Mouse (Mus musculus): Measurements from ENCODE around the gene Ly6g6e. TPM values are rescaled to one million over a fixed set of nuclear protein-coding genes. Genes with fewer than 3 reads are reported as not detected.
"Not testable (repeated sequence)": the region's sequence is repeated elsewhere in the genome, so short reads cannot be mapped to it uniquely, and the experiment has no call there.

The Ly6g6e gene
- total RNA-seq (2021), result 1 to 10 TPM; 2.4 to 2.7 TPM

DNA sequence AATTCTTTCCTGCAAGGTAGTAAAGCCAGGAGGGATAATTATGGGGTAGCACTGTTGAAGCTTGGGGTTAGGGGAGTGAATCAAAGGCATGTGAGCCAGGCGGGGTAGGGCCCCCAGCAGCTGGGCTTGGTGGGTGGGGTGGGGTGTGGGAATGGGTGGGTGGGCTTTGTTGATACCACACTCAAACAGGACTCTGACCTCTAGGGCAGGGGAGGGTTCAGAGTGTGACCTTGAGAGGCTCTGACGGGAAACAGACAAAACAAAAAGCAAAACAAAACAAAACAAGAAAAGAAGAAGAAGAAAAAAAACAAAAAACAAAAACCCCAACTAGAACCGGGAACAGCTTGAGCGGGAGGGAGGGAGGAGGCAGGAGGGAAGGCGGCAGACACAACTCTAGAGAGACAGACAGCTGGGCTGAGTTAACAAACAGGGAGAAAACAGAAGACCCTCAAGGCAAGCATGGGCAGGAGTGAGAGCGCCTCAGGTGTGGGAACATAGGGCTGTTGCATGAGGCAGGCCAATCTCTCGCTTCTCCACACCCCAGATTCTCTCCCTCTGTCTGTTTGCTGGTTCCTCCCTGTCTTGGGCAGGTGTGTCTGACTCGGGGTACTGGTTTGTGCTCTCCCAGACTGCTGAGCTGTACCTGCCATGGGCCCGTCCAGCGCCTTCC, at the start of gene Ly6g6e:
Gene Ly6g6e, plus strand, starts transcription at position 396 of the 670 bp plus-strand sequence.
- DNase-seq (ENCODE audit: low spot score in 2 of 2), result no peak

GRCm38 (mm10) chr17:35027277-35028068, 49.2 kb upstream of the Ly6g6e start, which contains the start of gene Sapcd1:
TSS of gene Sapcd1 (minus strand) at chr17:35028016.
- intact Hi-C loops (cut with DNase I), result no loop called here
- peak in 1 of 2 experiments; percentile 43 for DNase-seq (ENCODE audit: low spot score in 2 of 2)

More for the DNA sequence above, at the start of gene Ly6g6e:
- intact Hi-C loops (cut with DNase I), result no loop called here

- intact Hi-C loops (cut with DNase I), result no loop called here
- DNase-seq (ENCODE audit: low spot score in 2 of 2), result no peak
Measured at GRCm38 (mm10) chr17:35028315-35028714, 48.4 kb upstream of the Ly6g6e start.

DNA sequence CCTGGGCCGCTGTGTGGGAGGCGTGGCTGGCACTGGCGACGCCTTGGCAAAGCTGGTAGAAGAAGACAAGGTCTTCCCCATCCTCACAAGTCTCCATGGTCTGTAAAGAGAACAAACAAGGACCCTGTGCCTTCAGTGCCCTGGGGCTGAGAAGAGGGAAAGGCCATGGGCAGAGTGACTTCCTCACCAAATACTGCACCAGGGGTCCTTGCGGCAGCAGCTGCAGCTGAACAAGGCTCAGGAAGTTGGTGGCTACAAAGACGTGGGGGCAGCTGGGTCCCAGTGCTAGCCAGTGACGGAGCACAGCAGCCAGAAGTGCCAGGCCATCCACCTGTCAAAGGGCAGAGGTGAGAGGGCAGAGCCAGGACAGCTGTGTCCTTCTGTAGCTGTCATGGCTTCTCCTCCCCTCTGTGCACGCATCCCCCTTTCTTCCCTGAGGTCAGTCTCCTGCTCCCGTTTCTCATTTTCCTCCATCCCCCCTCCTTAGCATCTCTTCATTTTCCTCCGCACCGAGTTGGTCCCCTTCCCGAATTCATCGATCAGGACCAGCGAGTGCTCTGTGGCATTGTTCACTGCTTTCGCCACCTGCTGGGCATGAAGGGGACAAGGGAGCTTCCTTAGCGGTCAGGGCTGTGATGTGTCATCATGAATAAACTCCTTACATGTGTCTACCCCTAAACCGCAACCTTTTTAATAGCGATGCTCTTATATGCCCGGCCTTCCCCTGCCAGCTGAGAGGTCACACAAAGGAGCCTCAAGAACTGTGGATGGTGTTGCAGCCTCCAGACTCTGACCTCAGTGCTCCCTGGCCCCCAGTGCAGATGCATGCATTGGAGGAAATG, 46.8 kb upstream of the Ly6g6e start:
- DNase-seq (ENCODE audit: low spot score in 2 of 2), result no peak
- intact Hi-C loops (cut with DNase I), result no loop called here

DNA sequence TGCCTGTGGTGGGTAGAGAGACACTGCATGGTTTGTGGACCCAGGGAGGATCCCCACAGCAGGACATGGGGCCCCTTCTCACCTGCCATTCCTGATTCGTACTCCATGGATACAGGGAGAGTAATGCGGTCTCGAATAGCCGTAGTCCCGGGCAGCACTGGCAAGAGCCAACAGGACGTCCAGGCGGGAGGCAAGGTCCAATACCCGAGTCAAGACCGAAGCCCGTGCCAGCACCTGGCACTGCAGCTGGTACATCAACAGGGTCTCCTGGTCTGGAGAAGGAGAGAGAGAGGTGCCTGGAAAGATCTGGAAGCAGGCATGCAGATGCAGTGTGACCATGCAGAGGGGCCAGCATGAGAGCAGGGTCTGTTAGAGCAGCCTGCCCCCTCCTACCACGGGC, 45.4 kb upstream of the Ly6g6e start:
- intact Hi-C loops (cut with DNase I), result no loop called here
- DNase-seq (ENCODE audit: low spot score in 2 of 2), result no peak

- intact Hi-C loops (cut with DNase I), result no loop called here
- no peak for DNase-seq (ENCODE audit: low spot score in 2 of 2)
Measured at GRCm38 (mm10) chr17:35031880-35032279, 44.8 kb upstream of the Ly6g6e start.

DNA sequence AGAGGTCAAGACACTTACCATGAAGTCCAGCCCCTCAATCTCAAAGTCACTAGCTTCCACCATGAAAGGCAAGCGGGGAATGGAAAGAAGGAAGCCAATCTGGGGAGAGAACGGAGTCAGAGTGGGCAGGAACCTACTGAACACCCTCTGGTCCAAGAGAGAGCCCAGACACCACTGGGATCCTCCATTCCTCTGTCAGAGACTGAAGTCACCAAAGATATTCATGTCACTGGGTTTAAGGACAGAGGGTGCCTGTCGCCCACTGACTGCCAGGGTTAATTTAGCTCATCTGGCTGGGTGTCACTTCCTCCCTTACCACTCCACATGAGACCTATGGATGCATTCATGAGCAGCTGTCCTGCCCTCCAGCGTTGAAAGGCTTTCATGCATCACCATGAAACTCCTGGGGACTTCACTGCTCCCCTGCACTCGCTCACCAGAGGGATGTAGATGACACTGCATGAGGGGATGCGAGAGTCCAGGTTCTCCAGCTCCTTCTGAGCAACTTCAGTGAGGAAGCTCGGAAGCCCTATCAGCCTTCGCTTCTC, 44.3 kb upstream of the Ly6g6e start:
- no peak for DNase-seq (ENCODE audit: low spot score in 2 of 2)
- intact Hi-C loops (cut with DNase I), result no loop called here

- intact Hi-C loops (cut with DNase I); DNase-seq (ENCODE audit: low spot score in 2 of 2): not testable (repeated sequence)
Measured at GRCm38 (mm10) chr17:35033703-35034102, 43.0 kb upstream of the Ly6g6e start.

DNA sequence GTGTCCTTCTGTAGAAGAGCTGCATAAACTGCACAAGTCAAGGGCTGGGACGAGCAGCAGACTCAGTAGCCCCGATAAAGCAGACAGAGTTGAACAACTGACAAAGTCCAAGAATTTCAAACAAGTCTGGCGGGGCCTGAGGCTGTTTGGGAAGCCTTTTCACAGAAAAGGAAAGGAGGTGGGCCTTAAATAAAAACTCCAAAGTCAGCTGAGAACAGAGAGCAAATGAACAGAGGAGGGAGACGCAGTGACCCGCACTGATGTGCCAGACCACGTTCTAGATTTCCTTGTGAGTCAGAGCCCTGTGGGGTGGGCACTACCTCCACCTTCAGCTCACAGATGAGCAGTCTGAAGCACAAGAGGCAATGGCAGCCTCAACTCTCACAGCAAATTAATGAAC, 41.8 kb upstream of the Ly6g6e start:
- intact Hi-C loops (cut with DNase I), result no loop called here
- DNase-seq (ENCODE audit: low spot score in 2 of 2), result no peak

- peak in 1 of 2 experiments; percentile 79 for DNase-seq (ENCODE audit: low spot score in 2 of 2)
- intact Hi-C loops (cut with DNase I), result no loop called here
Measured at GRCm38 (mm10) chr17:35039121-35039873, 37.4 kb upstream of the Ly6g6e start.

GRCm38 (mm10) chr17:35043794-35044193, 32.9 kb upstream of the Ly6g6e start:
- no peak for DNase-seq (ENCODE audit: low spot score in 2 of 2)
- intact Hi-C loops (cut with DNase I), result no loop called here

DNA sequence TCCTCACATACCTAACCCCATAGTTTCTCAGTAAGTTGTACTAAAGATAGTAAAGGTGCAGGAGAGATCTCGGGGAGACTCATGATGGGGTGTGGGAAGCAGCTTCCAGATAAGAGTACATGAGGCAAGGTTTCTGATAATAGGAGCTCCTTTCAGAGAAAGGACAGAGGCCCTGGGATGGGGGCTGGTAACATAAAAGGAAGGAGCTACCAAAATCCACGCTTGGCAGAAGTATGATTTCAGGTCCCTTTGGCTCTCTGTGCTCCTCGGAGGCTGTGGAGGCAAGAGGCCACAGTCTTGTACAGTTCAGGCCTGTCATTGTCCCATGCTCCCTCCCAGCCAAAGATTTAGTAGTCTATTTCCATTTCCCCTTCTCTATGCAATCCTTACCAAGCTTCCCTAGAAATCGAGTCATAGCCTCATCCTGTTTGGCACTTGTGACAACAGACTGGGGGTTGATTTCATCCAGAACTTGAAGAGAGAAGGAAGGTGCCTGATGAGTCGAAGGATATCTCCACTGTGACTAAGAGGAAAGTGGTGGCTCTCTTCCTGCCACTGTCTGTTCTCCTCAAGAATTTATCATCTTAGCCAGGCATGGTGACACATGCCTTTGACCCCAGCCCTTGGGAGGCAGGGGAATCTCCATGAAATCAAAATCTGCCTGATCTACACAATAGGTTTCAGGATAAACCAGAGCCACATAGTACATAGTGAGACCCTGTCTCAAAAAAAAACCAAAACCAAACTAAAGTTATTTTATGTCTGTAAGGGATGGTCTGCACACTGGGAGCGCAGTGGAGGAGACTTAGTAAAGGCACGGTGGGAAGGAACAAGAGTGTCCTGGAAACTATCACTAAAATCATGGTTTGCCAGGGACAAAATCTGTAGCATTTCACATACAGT, 31.5 kb upstream of the Ly6g6e start:
- intact Hi-C loops (cut with DNase I), result no loop called here
- DNase-seq (ENCODE audit: low spot score in 2 of 2), result no peak

DNA sequence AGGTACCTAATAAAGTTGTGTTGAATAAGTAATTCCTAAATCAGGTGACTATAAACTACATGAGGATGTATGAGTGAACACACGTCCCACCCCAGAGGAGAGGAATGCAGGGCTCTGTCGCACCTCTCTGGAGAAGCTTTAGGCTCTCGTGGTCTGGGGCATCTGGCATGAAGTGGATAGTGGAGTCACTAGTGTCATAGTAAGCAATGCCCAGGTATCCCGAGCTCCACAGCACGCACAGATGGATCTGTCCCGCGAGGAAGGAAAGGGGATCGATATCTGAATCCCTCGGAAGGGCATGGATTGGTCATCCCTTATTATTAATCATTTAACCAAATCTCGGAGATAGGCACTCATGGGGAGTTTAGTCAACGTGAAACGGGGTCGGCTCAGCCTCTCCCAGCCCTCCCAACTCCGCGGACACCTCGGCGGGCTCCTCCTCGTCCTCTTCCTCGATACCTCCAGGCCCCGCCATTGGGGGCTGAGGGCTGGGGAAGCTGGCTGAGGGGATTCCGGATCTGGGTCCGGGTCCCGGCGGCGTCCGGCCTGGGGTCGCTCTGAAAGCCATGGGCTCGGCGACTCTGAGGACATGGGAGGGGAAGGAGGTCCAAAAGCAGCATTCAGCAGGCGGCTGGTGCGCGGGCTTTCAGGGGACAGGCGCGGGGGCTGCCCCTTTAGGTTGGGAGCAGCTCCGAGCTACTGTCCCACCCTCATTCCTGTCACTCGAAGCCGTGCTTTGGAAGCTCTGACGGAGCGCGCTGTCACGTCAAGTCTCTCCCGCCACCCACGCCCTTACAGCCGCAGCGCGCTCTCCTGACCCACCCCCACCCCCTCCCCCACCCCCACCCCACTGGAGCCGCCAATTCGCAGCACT, 30.7 kb upstream of the Ly6g6e start:
- intact Hi-C loops (cut with DNase I), result no loop called here

DNA sequence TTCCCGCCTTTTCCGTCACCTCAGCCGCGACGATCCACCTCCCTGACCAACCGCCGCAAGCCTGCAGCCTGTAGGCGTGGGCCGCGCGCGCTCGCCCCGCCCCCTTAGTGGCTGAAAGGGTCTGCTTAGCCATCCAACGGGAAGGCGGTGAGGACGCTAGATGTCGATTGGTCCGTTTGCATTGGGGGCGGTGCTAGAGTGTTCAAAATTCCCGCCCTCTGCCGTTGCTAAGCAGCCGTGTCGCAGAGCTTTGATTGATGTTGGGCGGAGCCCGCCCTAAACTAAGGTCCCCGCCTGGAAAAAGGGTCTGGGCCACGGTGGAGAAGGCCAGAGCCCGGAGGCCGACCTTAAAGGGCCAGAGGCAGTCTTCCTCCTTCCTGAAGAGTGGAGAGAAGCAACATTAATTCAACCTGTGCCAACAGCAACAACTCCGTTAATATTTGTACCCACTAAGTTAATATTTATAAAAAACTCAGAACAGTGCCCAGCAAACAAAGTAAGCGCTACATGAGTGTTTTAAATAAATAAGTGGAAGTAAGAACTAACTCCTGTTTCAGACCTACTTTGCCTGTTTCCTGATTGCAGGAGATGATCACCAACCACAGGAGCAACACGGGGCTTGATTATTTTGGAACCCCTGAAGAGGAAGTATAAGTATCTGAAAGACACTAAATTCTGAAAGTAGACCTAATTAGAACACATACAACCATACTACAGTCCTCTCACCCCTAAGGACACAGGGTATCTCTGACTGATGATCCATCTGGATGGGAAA, 29.8 kb upstream of the Ly6g6e start, which contains the start of gene Msh5:
Gene Msh5, minus strand, starts transcription at position 65 of the 775 bp plus-strand sequence.
- intact Hi-C loops (cut with DNase I), result no loop called here
- peak; percentile 90 to 95 for DNase-seq (ENCODE audit: low spot score in 2 of 2)

More for the DNA sequence above, 30.7 kb upstream of the Ly6g6e start:
- DNase-seq (ENCODE audit: low spot score in 2 of 2), result no peak

GRCm38 (mm10) chr17:35047688-35048087, 29.0 kb upstream of the Ly6g6e start:
- intact Hi-C loops (cut with DNase I), result no loop called here
- no peak for DNase-seq (ENCODE audit: low spot score in 2 of 2)

- intact Hi-C loops (cut with DNase I), result no loop called here
- no peak for DNase-seq (ENCODE audit: low spot score in 2 of 2)
Measured at GRCm38 (mm10) chr17:35048149-35048931, 28.4 kb upstream of the Ly6g6e start.

Data from left cerebral cortex, postnatal 25 days (tissue).